Mouse (Mus musculus) cerebellum, adult 11-12 months (tissue): ENCODE measurements around the gene Zfp213.
"Not testable (repeated sequence)": the region's sequence is repeated elsewhere in the genome, so short reads cannot be mapped to it uniquely, and the experiment has no call there.

ENCODE experiments used
- DNase-seq: peaks from one replicate; pipeline ENCODE4 v3.0.0; 2022

Gene Zfp213

GRCm38 (mm10) chr17:23542835-23543234, 21.2 kb downstream of the Zfp213 start:
- DNase-seq: no peak

- no peak for DNase-seq
Observed at GRCm38 (mm10) chr17:23542004-23542720, 21.9 kb downstream of the Zfp213 start.

GRCm38 (mm10) chr17:23540605-23541475, 23.2 kb downstream of the Zfp213 start:
- DNase-seq: no peak

- DNase-seq: no peak
Observed at GRCm38 (mm10) chr17:23540106-23540505, 23.9 kb downstream of the Zfp213 start.

GRCm38 (mm10) chr17:23539608-23540007, 24.4 kb downstream of the Zfp213 start:
- DNase-seq: no peak

GRCm38 (mm10) chr17:23538299-23539015, 25.6 kb downstream of the Zfp213 start:
- no peak for DNase-seq

- no peak for DNase-seq
Observed at GRCm38 (mm10) chr17:23537554-23538255, 26.3 kb downstream of the Zfp213 start.

GRCm38 (mm10) chr17:23535046-23535788, 28.8 kb downstream of the Zfp213 start:
- not testable (repeated sequence) for DNase-seq

GRCm38 (mm10) chr17:23533591-23534490, 30.2 kb downstream of the Zfp213 start:
- not testable (repeated sequence) for DNase-seq

- not testable (repeated sequence) for DNase-seq
Observed at GRCm38 (mm10) chr17:23531408-23531807, 32.6 kb downstream of the Zfp213 start.

GRCm38 (mm10) chr17:23522941-23523732, 40.9 kb downstream of the Zfp213 start:
- DNase-seq: not testable (repeated sequence)

- no peak for DNase-seq
Observed at GRCm38 (mm10) chr17:23518701-23519423, 45.2 kb downstream of the Zfp213 start.
